Mouse (Mus musculus) heart, postnatal 0 days (tissue): ENCODE data around the gene Ankrd12. TPM values are rescaled to one million over a fixed set of nuclear protein-coding genes. Genes with fewer than 3 reads are reported as not detected.

Experiments used
- ATAC-seq: fragments of 200-750 bp; cut with Nextera tagmentation; 2 replicates; pipeline ENCODE4 v1.8.0; 2017; ENCODE audit warnings: low read depth, moderate number of reproducible peaks, moderate library complexity; ENCODE audit not compliant: insufficient read depth
- DNase-seq: peaks from one replicate; pipeline ENCODE4 v3.0.0-alpha.2; 2016; ENCODE audit warnings: low spot score
- H3K27ac ChIP-seq: fragments of 300-500 bp; sonication (generic); 2 replicates; pipeline ENCODE4 v1.5.1; 2014; ENCODE audit warnings: low read depth, mild to moderate bottlenecking
- H3K27me3 ChIP-seq: fragments of 300-500 bp; sonication (generic); 2 replicates; pipeline ENCODE4 v1.6.1; 2014; ENCODE audit warnings: low read length, mixed read lengths; ENCODE audit not compliant: control insufficient read depth, insufficient read depth
- H3K36me3 ChIP-seq: fragments of 300-500 bp; sonication (generic); replicated peaks from 2 replicates; pipeline ENCODE4 v1.6.1; 2014; ENCODE audit warnings: low read length, mixed read lengths; ENCODE audit not compliant: control insufficient read depth, insufficient read depth
- H3K4me1 ChIP-seq: fragments of 300-500 bp; sonication (generic); 2 replicates; pipeline ENCODE4 v1.6.1; 2014; ENCODE audit warnings: antibody characterized with exemption; ENCODE audit not compliant: control insufficient read depth, insufficient read depth
- H3K4me2 ChIP-seq: fragments of 300-500 bp; sonication (generic); 2 replicates; pipeline ENCODE4 v1.6.1; 2014; ENCODE audit warnings: low read depth, mild to moderate bottlenecking, low read length, moderate library complexity
- H3K4me3 ChIP-seq: fragments of 300-500 bp; sonication (generic); 2 replicates; pipeline ENCODE4 v1.5.1; 2014; ENCODE audit warnings: low read depth, low read length
- H3K9ac ChIP-seq: fragments of 300-500 bp; sonication (generic); replicated peaks from 2 replicates; pipeline ENCODE4 v1.6.1; 2014; ENCODE audit warnings: low read depth, low read length, mixed read lengths
- H3K9me3 ChIP-seq: fragments of 300-500 bp; sonication (generic); replicated peaks from 2 replicates; pipeline ENCODE4 v1.6.1; 2016; ENCODE audit warnings: low read length; ENCODE audit not compliant: control insufficient read depth
- CTCF ChIP-seq: IDR thresholded peaks from 2 replicates; pipeline ENCODE4 v1.5.1; 2016; ENCODE audit warnings: antibody characterized with exemption, control low read depth, low read depth
- EP300 ChIP-seq: IDR thresholded peaks from 2 replicates; pipeline ENCODE4 v1.6.1; 2016; ENCODE audit warnings: antibody characterized with exemption, low read depth
- WGBS: fragments of 180-500 bp; shearing (Covaris S2); extraction: QIAGEN DNeasy Blood & Tissue Kit; methylation state at CpG from one replicate; pipeline ENCODE4 v1.1.7; 2014; 5-methylcytosine and 5-hydroxymethylcytosine counted together
- polyA plus RNA-seq: library from polyadenylated mRNA; unstranded; fragments of >200 nt; fragmentation: Nextera tagmentation; extraction: Ambion mirVana; gene quantifications from 2 replicates; pipeline ENCODE4 v1.2.1, GENCODE M21; 2015
- total RNA-seq: library from RNA; depleted of rRNA; stranded (reverse); fragments of >200 nt; gene quantifications from 2 replicates; pipeline ENCODE4 v1.2.3, GENCODE M21; 2014; ENCODE audit warnings: low replicate concordance

The Ankrd12 gene
- total and polyA plus RNA-seq, 2 experiments from 2014 or later, result 9.8 to 18.2 TPM

DNA sequence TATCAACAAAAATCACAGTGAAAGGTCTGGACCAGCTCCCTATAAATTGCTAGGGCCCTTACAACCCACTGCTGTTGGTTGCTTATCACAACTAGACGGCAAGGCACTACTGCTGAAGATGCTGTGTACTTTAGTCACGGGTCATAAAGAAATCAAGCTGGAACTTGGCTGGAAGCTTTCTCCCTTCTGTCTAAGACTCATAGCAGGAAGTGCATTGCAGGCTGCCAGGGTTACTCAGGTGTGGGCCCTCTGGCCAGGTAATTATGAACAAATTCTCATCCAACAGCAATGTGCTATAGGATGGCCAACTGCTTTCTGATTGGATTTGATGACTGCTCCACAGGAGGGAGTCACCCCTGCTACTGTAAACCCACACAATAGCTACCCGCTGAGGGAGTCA is 117.9 kb downstream of the Ankrd12 start:
- no peaks in the 10 kb centered on the region for H3K9me3 ChIP-seq
- 58% methylated on average over 3 of the region's 3 CpGs for WGBS
- H3K4me2 ChIP-seq, result no peak overlapping the region
- H3K27ac ChIP-seq, result no peak overlapping the region
- H3K4me3 ChIP-seq, result no peak overlapping the region
- no peaks in the 10 kb centered on the region for H3K4me1 ChIP-seq
- no peak for ATAC-seq
- DNase-seq, result no peak
- no peaks in the 10 kb centered on the region for H3K27me3 ChIP-seq
- no peaks in the 10 kb centered on the region for H3K36me3 ChIP-seq
- H3K9ac ChIP-seq, result no peak overlapping the region
- TF ChIP-seq CTCF (no peak), EP300 (no peak)

DNA sequence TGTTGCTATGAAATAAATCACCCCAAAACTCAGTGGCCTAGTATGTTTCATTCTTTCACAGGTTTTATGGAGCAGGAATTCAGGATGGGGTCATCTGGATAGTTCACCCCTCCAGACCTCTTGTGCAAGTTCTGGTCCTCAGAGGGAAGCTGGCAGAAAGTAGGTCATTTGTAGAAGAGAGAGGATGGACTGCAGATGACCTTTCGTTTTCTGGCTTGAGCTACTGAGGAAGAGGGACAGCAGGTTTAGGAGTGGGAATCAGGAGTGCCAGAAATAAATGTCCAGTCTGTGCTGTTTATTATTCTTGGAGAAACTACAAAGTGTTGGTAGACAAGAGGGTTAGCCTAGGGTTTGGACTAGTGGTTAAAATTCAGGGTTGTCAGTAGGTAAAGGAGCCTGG is 118.5 kb downstream of the Ankrd12 start:
- WGBS, result 81% methylated on average over 1 of the region's 1 CpGs
- DNase-seq, result no peak

DNA sequence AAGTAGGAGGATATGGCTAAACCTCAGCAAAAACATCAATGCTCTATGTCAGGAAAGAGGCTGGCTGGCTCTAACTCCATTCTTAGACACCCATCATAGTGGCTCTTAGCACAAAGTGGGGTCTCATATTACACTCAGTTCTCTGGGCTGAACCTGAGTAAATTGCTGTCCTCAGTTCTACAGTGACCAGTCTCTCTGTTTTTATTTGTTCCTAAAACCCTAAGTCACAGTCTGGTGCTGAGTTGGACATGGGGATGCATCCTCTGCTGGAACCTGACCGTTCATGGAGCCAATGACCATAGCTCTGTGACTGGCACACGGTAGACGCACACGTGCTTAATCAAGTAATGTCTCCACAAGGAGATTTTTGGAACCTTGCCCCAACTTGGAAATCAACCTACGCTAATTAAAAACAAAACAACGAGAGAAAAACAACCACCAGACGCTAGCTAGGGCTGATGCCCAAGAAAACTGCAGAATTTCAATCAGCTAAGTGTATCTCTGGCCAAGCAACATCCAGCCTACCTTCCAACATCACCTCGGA is 119.0 kb downstream of the Ankrd12 start:
- 85% methylated on average over 8 of the region's 8 CpGs for WGBS
- no peak overlapping the region for H3K27ac ChIP-seq
- H3K9ac ChIP-seq, result no peak overlapping the region
- TF ChIP-seq CTCF, result no peak
- TF ChIP-seq EP300, result no peak
- no peaks in the 10 kb centered on the region for H3K4me1 ChIP-seq
- H3K27me3 ChIP-seq, result no peaks in the 10 kb centered on the region
- H3K4me2 ChIP-seq, result no peak overlapping the region
- no peaks in the 10 kb centered on the region for H3K9me3 ChIP-seq
- no peak overlapping the region for H3K4me3 ChIP-seq
- no peak for DNase-seq
- ATAC-seq, result no peak
- H3K36me3 ChIP-seq, result no peaks in the 10 kb centered on the region

More for the DNA sequence above, 118.5 kb downstream of the Ankrd12 start:
- Histone ChIP-seq H3K27me3 (no peaks in the 10 kb centered on the region), H3K4me3 (no peak overlapping the region), H3K27ac (no peak overlapping the region), H3K36me3 (no peaks in the 10 kb centered on the region), H3K4me1 (no peaks in the 10 kb centered on the region), H3K9ac (no peak overlapping the region), H3K4me2 (no peak overlapping the region), H3K9me3 (no peaks in the 10 kb centered on the region)
- no peak for TF ChIP-seq CTCF
- TF ChIP-seq EP300, result no peak
- no peak for ATAC-seq

DNA sequence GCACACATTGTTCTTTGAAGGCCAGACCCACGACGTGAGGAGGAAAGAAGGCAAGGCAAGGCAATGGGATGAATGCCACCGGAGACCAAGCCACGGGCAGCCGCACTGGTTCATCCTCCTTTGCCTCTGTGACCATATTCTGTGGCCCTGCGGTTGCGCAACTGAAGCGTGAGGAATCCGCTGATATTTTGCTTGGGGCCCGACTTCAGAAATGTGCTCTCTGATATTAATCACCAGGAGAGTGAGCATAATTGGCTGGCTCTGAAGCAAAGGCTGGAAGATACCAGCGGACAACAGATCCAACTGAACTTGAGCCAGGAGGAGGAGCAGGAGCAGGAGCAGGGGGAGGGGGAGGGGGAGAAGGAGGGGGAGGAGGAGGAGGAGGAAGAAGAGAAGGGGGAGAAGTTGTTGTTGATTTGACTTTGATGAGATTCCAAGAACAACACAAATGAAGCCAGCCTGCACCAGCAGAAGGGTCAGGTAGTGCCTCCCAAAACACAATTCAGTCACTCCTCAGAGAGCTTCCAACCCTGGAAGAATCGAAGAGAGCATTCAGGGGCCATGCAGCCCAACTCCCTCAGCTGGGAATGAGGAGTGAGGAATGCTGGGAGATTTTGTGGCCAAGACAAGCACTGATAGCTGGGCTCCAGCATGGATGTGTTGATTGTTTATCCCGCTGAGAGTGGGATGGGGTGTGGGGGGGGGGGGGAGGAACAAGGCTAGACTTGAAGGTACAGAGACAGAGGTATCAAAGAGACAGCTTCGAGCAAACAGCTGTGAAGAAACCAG is 119.7 kb downstream of the Ankrd12 start:
- Histone ChIP-seq H3K36me3 (no peaks in the 10 kb centered on the region), H3K9me3 (no peaks in the 10 kb centered on the region), H3K27ac (no peak overlapping the region), H3K27me3 (no peaks in the 10 kb centered on the region), H3K9ac (no peak overlapping the region), H3K4me2 (peak overlapping the region; percentile 19; the same call in 1 of the 2 replicates), H3K4me3 (no peak overlapping the region), H3K4me1 (no peaks in the 10 kb centered on the region)
- 61% methylated on average over 14 of the region's 14 CpGs for WGBS
- TF ChIP-seq CTCF, result no peak
- no peak for TF ChIP-seq EP300
- DNase-seq, result peak; percentile 7
- ATAC-seq, result no peak

DNA sequence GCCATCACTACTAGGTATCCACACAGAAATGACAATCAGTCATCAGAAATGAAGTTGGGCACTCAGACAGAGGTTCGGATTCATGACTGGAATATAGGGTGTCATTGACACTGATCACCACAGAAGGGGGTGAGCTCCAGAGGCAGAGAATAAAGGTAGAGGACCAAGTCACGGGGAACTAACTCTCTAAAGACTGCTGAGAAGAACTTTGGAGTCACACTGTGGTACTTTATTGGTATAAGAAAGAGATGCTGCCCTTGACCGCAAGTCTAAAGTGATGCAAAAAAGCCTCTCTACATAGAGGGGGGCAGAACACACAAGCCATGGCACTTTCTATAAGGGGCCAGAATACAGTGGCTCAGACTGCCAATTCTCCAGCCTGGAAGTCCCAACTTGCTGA is 120.7 kb downstream of the Ankrd12 start:
- Histone ChIP-seq H3K27me3 (no peaks in the 10 kb centered on the region), H3K4me1 (no peaks in the 10 kb centered on the region), H3K9ac (no peak overlapping the region), H3K36me3 (no peaks in the 10 kb centered on the region), H3K4me3 (no peak overlapping the region), H3K27ac (no peak overlapping the region), H3K4me2 (no peak overlapping the region), H3K9me3 (no peaks in the 10 kb centered on the region)
- WGBS, result 85% methylated on average over 3 of the region's 3 CpGs
- ATAC-seq (no peak), DNase-seq (no peak)
- no peak for TF ChIP-seq EP300
- TF ChIP-seq CTCF, result no peak
